Mouse (Mus musculus): ENCODE measurements at regions not wholly inside any gene's neighbourhood (a gene's known extent, or its start where the extent isn't known, plus 50 kb on each side); places are given as distances from the start of the nearest gene placed in this dataset.

DNA sequence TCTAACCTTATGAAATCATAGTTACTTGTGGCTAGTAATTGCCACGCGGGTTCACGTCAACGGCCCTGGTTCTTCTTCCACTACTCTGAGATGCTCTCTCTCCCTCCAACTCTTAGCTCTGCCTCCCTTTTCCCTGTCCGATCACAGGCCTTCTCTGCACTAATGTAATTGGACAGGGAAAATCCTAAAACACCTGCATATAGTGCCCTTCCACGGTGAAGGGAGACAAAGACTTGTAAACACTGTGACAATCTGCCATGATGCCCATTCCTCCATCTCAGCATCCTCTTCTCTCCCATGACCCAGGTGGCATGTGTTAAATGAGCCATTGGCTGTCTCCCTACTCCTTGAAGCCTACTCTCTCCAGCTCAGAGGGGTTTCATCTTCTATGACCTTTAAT is 74.9 kb downstream of the Vcpkmt start:
- H3K4me1 ChIP-seq (ENCODE audit: control insufficient read depth, insufficient read depth, low read length), result peaks cover 1% of the 10 kb centered on the region
- no peak for DNase-seq
- TF ChIP-seq POLR2A (IDR thresholded peaks at IDR 0.05; ENCODE audit: borderline replicate concordance, extremely low read depth, low read depth, low read length) (no peak), CTCF (IDR thresholded peaks at IDR 0.05; ENCODE audit: insufficient read depth, low read length) (no peak)
- H3K4me3 ChIP-seq (replicated peaks; ENCODE audit: extremely low read depth, low read depth, low read length), result no peak overlapping the region
- 90% methylated on average over 6 of the region's 6 CpGs for WGBS

DNA sequence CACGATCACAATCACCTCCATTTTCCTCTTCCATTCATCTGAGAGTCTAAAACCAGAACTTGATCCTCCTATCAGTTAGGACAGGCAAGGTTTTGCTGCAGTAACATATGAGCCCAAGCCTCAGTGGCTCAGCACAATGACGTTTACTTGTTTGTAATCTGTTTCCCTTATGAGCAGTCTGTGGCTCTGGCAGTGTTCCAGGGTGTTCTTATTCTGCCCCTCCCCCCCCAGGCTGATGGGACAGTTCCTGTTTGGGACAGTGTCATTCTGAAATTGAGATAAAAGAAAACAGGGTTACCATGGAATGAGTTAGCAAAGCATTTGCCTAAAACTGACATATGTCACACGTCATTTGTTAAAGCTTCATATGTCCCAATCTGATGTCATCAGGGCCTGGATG is 75.5 kb downstream of the Vcpkmt start:
- DNase-seq, result no peak
- TF ChIP-seq POLR2A (IDR thresholded peaks at IDR 0.05; ENCODE audit: borderline replicate concordance, extremely low read depth, low read depth, low read length) (no peak), CTCF (IDR thresholded peaks at IDR 0.05; ENCODE audit: insufficient read depth, low read length) (no peak)
- Histone ChIP-seq H3K4me1 (ENCODE audit: control insufficient read depth, insufficient read depth, low read length) (peaks cover 7% of the 10 kb centered on the region), H3K4me3 (replicated peaks; ENCODE audit: extremely low read depth, low read depth, low read length) (no peak overlapping the region)
- 44% methylated on average over 3 of the region's 3 CpGs for WGBS

DNA sequence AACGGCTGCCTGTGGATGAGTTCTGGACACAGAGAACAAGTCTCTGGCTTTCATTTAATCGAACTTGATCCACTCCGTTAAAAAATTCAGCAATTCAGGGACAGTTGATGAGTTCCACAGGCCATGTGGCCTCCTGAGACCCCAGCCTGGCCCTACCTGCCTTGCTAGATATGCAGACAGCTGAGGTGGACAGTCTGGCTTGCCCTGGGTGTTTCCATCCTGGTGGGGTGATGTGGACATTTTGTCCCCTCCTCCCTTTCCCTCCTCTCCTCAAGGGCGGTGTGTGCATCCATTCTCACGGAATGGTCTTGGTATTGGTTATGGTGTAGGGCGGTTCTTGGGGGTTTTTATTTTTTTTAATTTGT is 80.1 kb downstream of the Vcpkmt start:
- peak overlapping the region; percentile 48 for H3K4me3 ChIP-seq (replicated peaks; ENCODE audit: extremely low read depth, low read depth, low read length)
- 29% methylated on average over 6 of the region's 6 CpGs for WGBS
- no peak for DNase-seq
- TF ChIP-seq POLR2A (IDR thresholded peaks at IDR 0.05; ENCODE audit: borderline replicate concordance, extremely low read depth, low read depth, low read length) (no peak), CTCF (IDR thresholded peaks at IDR 0.05; ENCODE audit: insufficient read depth, low read length) (no peak)
- H3K4me1 ChIP-seq (ENCODE audit: control insufficient read depth, insufficient read depth, low read length), result peaks cover 18% of the 10 kb centered on the region

DNA sequence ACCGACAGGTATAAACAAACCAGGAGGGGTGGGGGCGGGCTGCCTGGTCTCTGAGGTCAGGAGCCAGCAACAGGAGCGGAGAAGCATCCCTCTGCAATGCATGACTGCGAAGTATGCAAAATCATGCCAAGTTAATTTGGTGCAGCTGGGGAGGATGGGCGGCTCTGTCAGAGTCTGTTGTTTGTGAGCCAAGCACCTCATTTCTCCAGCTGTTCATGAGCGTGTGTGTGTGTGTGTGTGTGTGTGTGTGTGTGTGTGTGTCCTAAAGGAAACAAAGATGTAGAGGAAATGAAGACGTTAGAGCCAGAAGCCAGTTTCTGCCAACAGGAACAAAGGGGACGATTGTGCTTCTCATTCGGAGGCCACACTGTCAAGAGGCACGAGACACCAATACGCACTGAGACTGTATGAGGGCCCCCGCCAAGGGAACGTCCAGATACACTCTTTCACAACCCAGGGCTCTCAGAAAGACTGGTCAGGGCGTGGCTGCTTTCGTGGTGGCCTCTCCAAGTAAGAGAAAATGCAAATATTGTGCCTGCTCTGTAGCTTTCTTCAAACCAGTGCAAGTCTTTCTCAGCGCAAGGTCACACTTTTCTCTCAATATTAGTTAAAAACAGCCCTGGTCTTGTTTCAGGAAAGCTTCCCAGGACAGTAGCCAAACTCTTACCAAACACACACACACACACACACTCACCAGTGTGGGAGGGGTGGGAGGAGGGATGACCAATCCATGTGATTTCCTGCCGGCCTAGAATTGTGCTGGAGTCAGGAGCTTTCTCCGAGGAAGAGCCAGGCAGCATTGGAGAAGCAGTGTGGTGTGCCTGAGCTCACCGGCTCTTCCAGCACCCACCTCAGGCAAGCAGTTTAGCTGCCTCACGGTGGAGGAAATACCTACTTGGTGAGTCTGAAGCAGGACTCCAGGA is 80.8 kb downstream of the Vcpkmt start:
- peak; percentile 82 for DNase-seq
- peak overlapping the region; percentile 48 for H3K4me3 ChIP-seq (replicated peaks; ENCODE audit: extremely low read depth, low read depth, low read length)
- TF ChIP-seq POLR2A (IDR thresholded peaks at IDR 0.05; ENCODE audit: borderline replicate concordance, extremely low read depth, low read depth, low read length) (peak; percentile 97; the same call in 1 of the 2 replicates), CTCF (IDR thresholded peaks at IDR 0.05; ENCODE audit: insufficient read depth, low read length) (no peak)
- H3K4me1 ChIP-seq (ENCODE audit: control insufficient read depth, insufficient read depth, low read length), result peaks cover 20% of the 10 kb centered on the region
- 3% methylated on average over 20 of the region's 20 CpGs for WGBS

DNA sequence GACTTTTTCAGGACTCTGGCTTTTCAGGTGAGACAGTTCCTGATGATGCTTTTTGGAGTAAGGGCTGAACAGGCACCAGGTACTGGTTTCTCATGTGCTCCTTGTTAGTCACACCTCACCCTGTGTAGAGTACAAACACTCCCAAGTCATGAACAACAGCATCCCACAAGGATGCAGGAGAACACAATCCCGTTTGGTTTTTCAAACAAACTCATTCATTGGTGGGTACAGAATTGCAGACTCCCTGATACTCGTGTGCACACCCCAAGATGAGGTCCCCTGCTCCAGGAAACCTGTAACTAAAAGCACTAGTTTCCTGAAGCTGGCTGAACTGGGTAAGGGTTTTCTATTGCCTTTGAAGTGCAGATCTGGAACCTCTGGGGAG is 81.5 kb downstream of the Vcpkmt start:
- no peak for DNase-seq
- 14% methylated on average over 2 of the region's 2 CpGs for WGBS
- Histone ChIP-seq H3K4me1 (ENCODE audit: control insufficient read depth, insufficient read depth, low read length) (peaks cover 20% of the 10 kb centered on the region), H3K4me3 (replicated peaks; ENCODE audit: extremely low read depth, low read depth, low read length) (no peak overlapping the region)
- no peak for TF ChIP-seq POLR2A (IDR thresholded peaks at IDR 0.05; ENCODE audit: borderline replicate concordance, extremely low read depth, low read depth, low read length)
- TF ChIP-seq CTCF (IDR thresholded peaks at IDR 0.05; ENCODE audit: insufficient read depth, low read length), result no peak

DNA sequence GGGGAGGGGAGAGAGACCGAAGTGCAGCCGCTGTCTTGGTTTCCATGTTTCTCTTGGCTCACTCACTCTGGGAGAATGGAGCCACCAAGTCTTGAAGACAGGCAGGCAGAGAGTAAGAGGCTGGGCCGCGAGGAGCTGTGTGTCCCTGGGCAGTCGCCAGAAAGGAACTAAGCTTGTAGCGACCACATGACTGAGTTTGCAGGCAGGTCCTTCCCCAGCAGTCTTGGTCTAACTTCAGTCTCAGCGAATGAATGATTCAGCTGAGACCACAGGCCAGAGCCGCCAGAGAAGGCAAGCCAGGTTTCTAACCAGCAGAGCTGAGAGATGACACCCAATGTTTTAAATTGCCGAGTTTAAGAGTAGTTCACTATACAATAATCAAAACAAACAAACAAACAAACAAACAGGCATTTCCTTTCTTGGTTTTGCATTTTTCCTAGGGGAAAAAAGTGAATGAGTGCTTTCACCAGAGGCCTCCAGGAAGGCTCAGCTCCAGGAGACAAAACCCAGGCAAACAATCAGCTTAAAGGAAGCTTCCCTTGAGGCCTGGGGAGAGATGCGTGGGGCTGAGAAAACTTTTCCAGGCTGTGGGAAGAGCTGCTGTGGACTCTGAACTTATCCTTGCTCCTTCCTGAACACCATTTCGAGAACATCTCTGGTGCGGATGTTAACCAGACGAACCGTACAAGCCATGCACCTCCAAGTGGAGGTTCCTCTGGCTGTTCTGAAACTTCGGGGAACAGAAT is 82.1 kb downstream of the Vcpkmt start:
- peaks cover 23% of the 10 kb centered on the region for H3K4me1 ChIP-seq (ENCODE audit: control insufficient read depth, insufficient read depth, low read length)
- no peak overlapping the region for H3K4me3 ChIP-seq (replicated peaks; ENCODE audit: extremely low read depth, low read depth, low read length)
- no peak for TF ChIP-seq POLR2A (IDR thresholded peaks at IDR 0.05; ENCODE audit: borderline replicate concordance, extremely low read depth, low read depth, low read length)
- no peak for TF ChIP-seq CTCF (IDR thresholded peaks at IDR 0.05; ENCODE audit: insufficient read depth, low read length)
- no peak for DNase-seq
- 45% methylated on average over 15 of the region's 15 CpGs for WGBS

DNA sequence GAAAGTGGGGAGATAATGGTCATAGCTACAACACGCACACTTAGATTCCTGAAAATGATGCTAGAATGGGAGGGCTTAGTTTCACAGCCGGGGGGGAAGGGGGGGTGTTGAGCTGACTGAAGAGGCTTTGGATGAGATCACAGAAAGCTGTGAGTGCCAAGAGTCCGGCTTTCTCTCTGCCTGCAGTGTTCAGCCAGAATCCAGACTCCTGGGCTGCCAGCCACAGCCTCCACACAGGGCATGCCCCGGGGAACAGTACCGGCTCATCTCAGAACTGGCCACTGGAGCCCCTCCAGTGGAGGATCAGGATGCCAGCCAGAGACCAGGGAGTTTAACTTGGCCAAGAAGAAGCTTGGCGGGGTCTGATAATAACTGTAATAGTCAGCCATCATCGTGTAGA is 85.7 kb downstream of the Vcpkmt start:
- Histone ChIP-seq H3K4me3 (replicated peaks; ENCODE audit: extremely low read depth, low read depth, low read length) (no peak overlapping the region), H3K4me1 (ENCODE audit: control insufficient read depth, insufficient read depth, low read length) (peaks cover 30% of the 10 kb centered on the region)
- no peak for DNase-seq
- TF ChIP-seq CTCF (IDR thresholded peaks at IDR 0.05; ENCODE audit: insufficient read depth, low read length) (no peak), POLR2A (IDR thresholded peaks at IDR 0.05; ENCODE audit: borderline replicate concordance, extremely low read depth, low read depth, low read length) (no peak)
- WGBS, result 39% methylated on average over 7 of the region's 7 CpGs

DNA sequence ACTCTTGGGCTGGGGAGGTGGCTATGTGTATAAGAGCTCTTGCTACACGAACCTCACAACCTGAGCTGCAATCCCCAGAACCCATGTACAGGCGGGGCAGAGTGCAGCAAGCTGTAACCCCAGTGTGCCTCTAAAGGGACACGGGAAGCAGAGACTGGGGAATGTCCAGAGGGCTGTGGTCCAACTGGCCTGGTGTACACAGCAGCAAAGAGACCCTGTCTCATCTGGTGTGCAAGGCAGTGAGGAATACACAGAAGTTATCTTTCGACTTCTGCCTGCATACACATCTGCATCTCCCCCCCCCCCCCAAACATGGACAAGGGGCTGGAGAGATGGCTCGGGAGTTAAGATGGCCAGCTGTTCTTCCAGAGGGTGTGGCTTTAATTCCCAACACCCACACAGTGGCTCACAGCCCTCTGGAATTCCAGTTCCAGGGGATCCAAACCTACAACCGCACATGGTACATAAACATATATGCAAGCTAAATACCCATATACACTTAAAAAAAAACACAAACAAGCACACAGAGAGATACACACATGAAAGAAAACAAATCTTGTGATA is 86.4 kb downstream of the Vcpkmt start:
- Histone ChIP-seq H3K4me1 (ENCODE audit: control insufficient read depth, insufficient read depth, low read length) (peaks cover 30% of the 10 kb centered on the region), H3K4me3 (replicated peaks; ENCODE audit: extremely low read depth, low read depth, low read length) (no peak overlapping the region)
- no peak for DNase-seq
- no peak for TF ChIP-seq CTCF (IDR thresholded peaks at IDR 0.05; ENCODE audit: insufficient read depth, low read length)
- TF ChIP-seq POLR2A (IDR thresholded peaks at IDR 0.05; ENCODE audit: borderline replicate concordance, extremely low read depth, low read depth, low read length), result no peak
- 60% methylated on average over 6 of the region's 6 CpGs for WGBS

DNA sequence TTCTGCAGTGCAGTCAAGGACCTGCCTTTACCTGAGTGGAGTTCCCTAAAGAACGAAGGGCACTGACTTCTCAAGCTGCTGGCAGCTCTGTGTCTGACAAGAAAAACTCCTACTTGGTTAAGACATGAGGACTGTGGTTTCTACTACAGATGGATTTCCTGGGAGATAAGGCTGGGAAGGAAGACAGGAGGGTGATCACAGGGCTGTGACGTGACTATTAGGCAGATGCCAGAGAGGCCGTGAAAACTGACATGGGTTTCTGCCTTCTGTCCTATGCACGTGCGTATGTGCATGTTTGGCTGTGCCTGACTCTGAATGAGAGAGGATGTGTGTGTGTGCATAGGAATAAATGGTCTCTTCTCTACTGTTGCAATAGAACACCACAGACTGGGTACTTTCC is 87.1 kb downstream of the Vcpkmt start:
- no peak for TF ChIP-seq POLR2A (IDR thresholded peaks at IDR 0.05; ENCODE audit: borderline replicate concordance, extremely low read depth, low read depth, low read length)
- no peak for TF ChIP-seq CTCF (IDR thresholded peaks at IDR 0.05; ENCODE audit: insufficient read depth, low read length)
- WGBS, result 62% methylated on average over 5 of the region's 5 CpGs
- no peak for DNase-seq
- peaks cover 24% of the 10 kb centered on the region for H3K4me1 ChIP-seq (ENCODE audit: control insufficient read depth, insufficient read depth, low read length)
- H3K4me3 ChIP-seq (replicated peaks; ENCODE audit: extremely low read depth, low read depth, low read length), result no peak overlapping the region
